Mouse (Mus musculus) kidney, adult 2 months (tissue): ENCODE measurements around the gene Brd4.

ENCODE experiments used
- CTCF ChIP-seq: fragments of 200-500 bp; conservative IDR thresholded peaks from 2 replicates; pipeline ENCODE4 v1.5.1; 2011; ENCODE audit warnings: low read depth, mild to moderate bottlenecking, control low read depth, low read length, moderate library complexity, mixed read lengths; ENCODE audit not compliant: insufficient read depth, insufficient read length
- POLR2A ChIP-seq: fragments of 200-500 bp; IDR thresholded peaks from one replicate; pipeline ENCODE4 v1.6.1; 2011; ENCODE audit warnings: low read depth, low read length, control low read depth

DNA sequence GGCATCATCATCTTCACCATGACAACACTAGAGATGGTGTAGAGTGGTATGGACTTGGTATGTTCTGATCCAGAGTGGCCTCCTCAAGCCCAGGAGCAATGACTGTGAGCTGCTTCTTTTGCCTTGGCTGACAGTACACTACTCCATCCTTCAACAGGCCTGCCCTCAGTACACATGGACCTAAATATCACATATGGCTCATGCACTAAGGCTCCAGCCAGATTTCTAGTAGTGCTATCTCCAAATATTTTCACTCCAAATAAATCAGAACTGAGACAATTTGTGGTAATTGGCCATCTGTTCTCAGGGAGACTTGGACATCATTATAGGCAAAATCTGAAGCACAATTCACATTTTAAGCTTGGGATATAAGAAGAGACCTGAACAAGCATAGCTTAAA is 51.3 kb downstream of the Brd4 start:
- TF ChIP-seq CTCF (no peak), POLR2A (no peak)
